31 mouse cellular contexts compared by ENCODE assay signal in the genomic region with DNA sequence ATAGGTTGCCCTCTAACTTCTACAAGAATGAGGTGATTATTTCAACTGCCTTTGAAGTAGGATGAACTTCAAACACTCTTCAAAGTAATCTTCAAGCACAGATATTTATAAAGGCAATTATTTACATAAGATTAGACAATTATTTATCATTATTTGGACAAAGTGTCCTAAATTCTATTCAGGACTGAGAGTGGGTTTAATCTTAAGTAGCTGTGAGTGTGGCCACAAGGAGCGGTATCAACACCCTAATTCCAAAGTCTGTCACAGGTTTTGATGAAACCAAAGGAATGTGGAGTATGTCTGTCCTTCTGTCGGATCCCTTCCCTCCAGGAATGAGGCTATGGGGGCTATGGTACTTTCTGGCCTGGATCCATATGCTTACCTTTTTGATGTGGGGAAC. TPM values are rescaled to one million over a fixed set of nuclear protein-coding genes. Genes with fewer than 3 reads are reported as not detected.
"Had no signal": no experiment of that assay in that cellular context is flagged by ENCODE, and none has a peak within 500 bp of the region (broad histone marks: within the 10 kb centered on the region; RNA-seq: fewer than 3 reads in every experiment).

No protein-coding gene starts in this region.

- ATAC-seq: forebrain, postnatal 0 days; hindbrain, postnatal 0 days; intestine, embryonic 16.5 days had no signal

- H3K4me3 ChIP-seq: heart, adult 2 months; heart, embryonic 13.5 days; heart, embryonic 15.5 days; hindbrain, embryonic 13.5 days; hindbrain, embryonic 15.5 days; kidney, embryonic 15.5 days; limb, embryonic 13.5 days; limb, embryonic 15.5 days had no signal

- H3K4me1 ChIP-seq: hindbrain, embryonic 13.5 days had no signal

- H3K9ac ChIP-seq: forebrain, postnatal 0 days; heart, embryonic 13.5 days; heart, embryonic 15.5 days; hindbrain, embryonic 13.5 days; hindbrain, embryonic 15.5 days; kidney, embryonic 15.5 days; limb, embryonic 13.5 days; limb, embryonic 15.5 days had no signal

- H3K4me2 ChIP-seq: heart, embryonic 11.5 days; heart, embryonic 13.5 days; heart, embryonic 15.5 days; hindbrain, embryonic 13.5 days; hindbrain, embryonic 15.5 days; kidney, embryonic 15.5 days; limb, embryonic 13.5 days; limb, embryonic 15.5 days had no signal

- H3K27ac ChIP-seq: heart, embryonic 13.5 days; heart, embryonic 15.5 days; hindbrain, embryonic 13.5 days; kidney, embryonic 15.5 days; kidney, postnatal 0 days; limb, embryonic 13.5 days; limb, embryonic 15.5 days had no signal

- H3K27me3 ChIP-seq: heart, embryonic 13.5 days; heart, embryonic 15.5 days; hindbrain, embryonic 13.5 days; hindbrain, embryonic 15.5 days; kidney, embryonic 15.5 days; limb, embryonic 13.5 days; limb, embryonic 15.5 days had no signal

- DNase-seq: forebrain, postnatal 0 days; gastrocnemius, postnatal 14 days; gastrocnemius, postnatal 36 days; heart, adult 11 months; heart, adult 2 months; heart, postnatal 14 days; heart, postnatal 36 days; kidney, adult 11 months; kidney, adult 2 months; kidney, adult 9 months; kidney, postnatal 14 days; kidney, postnatal 36 days; layer of hippocampus, postnatal 36 days; left cerebral cortex, postnatal 4 days had no signal

- H3K9me3 ChIP-seq: heart, embryonic 13.5 days; heart, embryonic 15.5 days; hindbrain, embryonic 13.5 days; hindbrain, embryonic 15.5 days; kidney, embryonic 15.5 days; limb, embryonic 13.5 days; limb, embryonic 15.5 days had no signal

RNA-seq across cellular contexts. Expression of gene 4930564D02Rik, which starts 51.7 kb away (rescaled TPM):
- polyA plus RNA-seq: forebrain, postnatal 0 days; gonadal fat pad, adult 2 months; heart, adult 2 months; heart, embryonic 11.5 days; heart, embryonic 13.5 days; heart, embryonic 15.5 days; heart, postnatal 0 days; hindbrain, embryonic 11.5 days; hindbrain, embryonic 13.5 days; hindbrain, embryonic 15.5 days; hindbrain, postnatal 0 days; intestine, embryonic 14.5 days; intestine, embryonic 16.5 days; kidney, adult 2 months; kidney, embryonic 15.5 days; kidney, postnatal 0 days; large intestine, adult 2 months; limb, embryonic 11.5 days; limb, embryonic 13.5 days; limb, embryonic 15.5 days had no signal
